Mouse (Mus musculus) layer of hippocampus, postnatal 25 days (tissue): ENCODE measurements around the gene Auh. TPM values are rescaled to one million over a fixed set of nuclear protein-coding genes. Genes with fewer than 3 reads are reported as not detected.

Experiments used
- DNase-seq, 2 experiments: peaks; one replicate each; pipeline ENCODE4 v3.0.0; 2022; ENCODE audit warnings: mixed read lengths in 2 of 2, low spot score in 1 of 2; ENCODE audit errors: extremely low spot score in 1 of 2
- total RNA-seq, 2 experiments: library from RNA; stranded (reverse); gene quantifications; 2 replicates each; pipeline ENCODE4 v1.2.3; 2021

The Auh gene
- total RNA-seq, 2 experiments from 2014 or later = 104 to 110 TPM

DNA sequence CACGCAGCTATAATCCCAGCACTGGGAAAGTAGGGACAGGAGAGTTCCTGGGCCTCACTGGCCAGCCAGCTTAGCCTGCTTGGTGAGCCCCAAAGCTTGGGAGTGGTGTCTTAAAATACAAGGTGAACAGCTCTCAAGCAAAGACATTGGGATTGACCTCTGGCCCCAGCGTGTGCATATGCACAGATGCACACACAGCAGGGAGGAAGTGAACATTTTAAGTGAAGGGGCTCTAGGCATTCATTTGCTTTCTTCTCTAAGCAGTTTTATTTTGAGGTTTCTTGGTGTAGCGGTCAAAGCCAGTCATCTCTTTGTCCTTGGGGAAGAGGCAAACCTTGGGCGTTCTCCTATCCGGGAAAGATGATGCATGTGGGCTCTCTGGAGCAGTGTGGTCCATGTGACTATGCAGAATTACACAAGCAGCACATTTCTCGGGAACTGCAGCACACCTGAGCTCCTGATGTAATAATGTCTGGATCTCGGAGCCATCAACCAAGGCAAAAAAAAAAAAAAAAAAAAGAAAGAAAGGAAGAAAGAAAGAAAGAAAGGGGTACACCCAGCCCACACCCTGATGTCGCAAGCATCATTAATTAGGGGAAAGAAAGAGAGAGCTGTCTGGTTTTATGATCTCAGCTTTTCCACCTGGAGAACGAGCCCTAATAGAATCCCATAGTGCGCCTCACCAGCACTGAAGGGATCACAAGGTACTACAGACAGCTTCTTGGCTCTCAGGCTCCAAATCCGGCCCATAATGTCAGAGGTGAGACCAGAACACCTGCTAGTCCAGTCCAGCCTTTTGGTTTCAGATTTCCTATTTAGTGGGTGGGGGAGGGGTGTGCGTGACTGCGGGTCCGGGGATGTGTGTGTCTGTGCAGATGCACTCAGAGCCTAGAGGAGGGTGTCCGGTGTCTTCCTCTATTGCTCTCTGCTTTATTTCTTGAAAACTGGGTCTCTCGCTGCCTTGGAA, 116.6 kb downstream of the Auh start:
- no peak for DNase-seq

DNA sequence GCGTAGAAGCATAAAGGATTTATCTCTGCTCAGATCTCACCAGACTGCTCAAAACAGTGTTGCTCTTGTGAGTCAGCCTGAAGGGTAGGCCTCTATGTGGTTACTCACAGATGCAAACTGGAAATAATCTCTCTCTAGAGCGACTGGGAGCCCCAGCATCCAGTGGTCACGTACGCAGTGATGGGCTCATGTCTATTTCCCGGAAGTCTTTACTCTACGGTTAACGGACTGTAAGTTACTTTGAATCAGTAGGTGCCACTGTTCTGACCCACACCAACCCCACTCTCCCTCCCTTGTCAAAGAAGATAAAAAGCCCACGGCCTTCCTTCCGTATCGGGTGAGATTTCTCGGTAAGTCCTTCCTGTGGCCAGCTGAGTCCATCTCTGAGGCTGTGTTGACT, 121.8 kb downstream of the Auh start:
- no peak for DNase-seq

DNA sequence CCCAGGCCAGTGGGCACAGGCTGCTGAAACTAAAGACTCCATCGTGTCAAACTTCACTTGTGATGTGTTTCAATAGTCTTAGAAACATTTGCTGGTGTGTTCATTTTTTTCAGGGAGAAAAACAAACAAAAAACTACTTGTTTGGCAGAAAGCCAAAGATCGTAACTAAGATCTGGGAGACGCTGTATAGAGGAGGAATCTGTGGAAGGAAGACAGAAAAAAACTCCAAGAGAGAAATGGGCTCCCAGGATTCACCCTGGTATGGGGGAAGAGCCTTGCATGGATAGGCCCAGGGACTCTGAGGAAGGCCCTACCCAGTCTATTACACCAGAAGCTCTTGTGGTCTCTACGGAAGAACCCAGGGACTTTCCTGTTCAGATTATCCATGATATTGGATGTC, 123.5 kb downstream of the Auh start:
- no peak for DNase-seq

DNA sequence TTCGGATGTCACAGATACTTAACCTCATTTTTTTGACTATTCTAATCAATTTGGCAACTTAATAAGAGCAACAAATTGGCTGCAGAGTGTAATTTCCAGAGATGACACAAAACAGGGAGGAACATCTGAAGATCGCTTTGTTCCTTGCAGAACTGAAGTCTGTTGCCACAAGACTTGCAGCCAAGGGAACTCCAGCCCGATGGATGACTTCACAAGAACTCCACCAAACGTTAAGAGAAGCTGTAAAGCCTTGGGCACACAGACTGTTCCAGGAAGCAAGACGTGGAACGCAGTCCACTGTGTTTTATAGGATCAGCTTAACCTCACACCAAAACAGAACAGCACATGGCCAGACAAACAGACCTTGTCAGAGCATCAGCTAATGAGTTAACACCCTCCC, 123.9 kb downstream of the Auh start:
- DNase-seq = no peak

DNA sequence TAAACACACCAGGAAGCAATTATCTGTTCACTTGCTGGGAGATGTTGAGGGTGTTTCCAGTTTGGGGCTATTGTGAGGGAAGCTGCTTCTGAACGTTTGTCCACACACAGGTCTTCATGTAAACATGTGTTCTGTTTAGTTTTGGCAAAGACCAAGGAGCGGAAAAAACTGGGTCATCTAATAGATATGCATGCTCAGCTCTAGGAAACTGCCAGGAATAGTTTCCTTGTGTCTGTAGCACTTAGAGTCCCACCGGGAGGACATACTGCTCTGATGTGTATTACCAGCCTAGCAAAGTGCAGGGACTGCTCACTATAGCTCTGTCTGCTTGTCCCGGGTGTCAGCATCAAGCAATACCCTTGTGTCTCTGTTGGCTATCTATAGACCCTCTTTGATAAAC, 127.0 kb downstream of the Auh start:
- no peak for DNase-seq

DNA sequence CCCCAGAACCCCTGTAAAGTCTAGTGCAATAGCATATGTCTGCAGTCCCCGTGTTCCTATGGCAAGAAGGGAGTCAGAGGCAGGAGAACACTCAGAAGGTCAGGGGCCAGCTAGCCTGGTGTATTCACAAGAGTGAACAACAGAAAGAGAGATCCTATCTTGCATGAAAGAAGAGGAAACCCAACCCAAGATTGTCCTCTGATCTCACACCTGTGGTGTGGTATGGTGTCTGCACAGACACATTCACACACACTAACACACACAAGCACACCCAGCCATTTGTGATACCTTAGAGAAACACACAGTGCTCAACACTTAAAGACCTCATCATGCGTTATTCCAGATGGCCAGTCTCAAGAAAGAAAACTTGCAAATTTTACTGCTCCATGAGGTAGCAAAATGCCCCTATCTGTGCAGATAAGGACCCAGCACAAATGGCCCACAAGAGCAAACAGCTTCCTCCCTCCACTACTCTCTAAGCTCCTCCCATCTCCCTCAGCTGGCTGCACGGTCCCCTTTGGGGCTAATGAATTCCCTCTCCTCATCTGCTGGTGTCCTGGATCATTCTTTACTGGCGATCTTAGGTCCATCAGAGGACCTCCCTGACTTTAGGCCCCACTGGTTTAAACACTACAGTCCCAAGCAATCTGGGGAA, 128.7 kb downstream of the Auh start:
- no peak for DNase-seq

DNA sequence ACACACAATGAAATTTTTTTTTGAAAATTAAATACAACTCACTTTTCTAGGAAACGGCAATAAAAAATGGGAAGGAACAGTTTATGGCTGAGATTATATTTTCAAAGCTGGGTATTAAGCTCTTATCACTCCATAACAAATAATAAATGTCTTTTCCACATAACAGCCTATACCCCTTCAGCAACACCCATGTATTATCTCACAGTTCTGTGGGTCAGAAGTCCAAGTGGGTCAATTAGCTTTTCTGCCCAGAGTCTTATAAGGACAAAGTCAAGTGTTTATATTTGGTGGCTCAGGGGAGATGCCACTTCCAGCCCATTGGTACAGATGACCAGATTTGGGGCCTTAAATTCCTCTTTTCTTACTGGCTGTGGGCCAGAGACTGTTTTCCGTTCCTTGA, 129.4 kb downstream of the Auh start:
- no peak for DNase-seq

DNA sequence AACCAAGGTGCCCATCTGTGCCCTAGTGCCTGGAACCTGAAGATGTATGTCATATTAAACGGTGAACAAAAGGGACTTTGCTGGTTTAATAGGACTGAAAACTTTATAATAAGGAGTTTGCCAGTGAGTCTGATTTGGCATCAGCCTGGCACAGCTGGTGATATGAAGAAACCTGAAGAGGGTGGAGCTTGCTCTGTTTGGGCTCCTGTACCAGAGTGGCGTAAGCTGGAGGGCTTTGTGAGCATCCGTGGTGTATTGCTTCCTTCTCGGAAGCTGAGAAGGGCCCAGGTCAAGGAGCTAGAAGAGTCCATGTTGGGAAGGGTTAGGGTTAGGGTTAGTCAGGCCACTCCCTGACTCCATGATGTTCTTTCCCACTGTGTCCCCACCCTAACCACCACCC, 135.2 kb downstream of the Auh start:
- DNase-seq = no peak

DNA sequence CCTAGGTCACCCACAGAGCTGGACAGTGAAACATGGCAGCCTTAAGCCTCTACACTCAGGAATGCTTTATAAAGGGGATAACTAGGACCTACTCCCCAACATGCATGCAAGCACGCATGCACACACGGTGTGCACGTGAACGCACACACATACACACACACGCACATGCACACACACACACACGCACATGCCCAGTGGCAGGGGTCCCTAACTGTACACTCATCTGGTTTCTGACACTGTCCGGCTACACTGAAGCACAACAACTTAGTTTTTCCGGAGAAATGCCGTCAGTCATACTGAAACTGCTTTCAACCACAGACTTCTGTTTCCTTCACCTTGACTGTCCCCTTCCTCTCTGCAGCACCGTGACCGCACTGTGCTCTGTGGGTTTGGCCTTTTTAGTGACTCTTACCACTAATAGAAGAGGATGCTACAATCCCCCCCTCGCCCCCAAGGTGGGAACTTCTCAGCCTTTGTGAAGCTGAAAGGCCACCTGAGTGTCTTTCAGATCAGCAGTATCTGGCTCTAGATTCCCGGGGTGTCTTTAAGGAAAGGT, 136.0 kb downstream of the Auh start:
- no peak for DNase-seq

DNA sequence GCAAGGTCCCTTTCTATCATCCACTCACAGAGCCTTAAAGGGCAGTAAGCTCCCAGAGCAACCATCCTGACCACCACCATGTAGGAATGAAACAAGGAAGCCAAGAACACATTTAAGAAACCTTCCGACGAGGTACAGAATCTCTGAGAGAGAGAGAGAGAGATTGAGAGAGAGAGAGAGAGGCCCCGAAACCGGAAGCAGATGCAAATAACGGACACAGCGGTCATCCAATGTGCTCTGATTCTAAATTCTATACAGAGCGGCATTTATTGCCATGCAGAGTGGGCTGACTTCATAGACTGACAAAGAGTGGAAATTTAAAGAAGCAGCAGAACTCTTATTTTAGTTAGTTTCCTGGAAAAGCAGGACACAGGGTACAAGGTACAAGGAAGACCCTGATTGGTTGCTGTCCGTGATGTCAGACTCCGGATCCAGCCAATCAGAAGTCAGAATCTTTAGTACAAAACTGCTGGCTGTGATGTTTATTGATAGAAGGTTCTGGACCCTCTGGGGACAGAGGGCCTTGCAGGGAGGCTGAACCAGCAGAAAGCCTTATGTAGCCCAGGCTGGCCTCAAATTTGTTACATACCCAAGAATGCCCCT, 137.1 kb downstream of the Auh start:
- DNase-seq = no peak

DNA sequence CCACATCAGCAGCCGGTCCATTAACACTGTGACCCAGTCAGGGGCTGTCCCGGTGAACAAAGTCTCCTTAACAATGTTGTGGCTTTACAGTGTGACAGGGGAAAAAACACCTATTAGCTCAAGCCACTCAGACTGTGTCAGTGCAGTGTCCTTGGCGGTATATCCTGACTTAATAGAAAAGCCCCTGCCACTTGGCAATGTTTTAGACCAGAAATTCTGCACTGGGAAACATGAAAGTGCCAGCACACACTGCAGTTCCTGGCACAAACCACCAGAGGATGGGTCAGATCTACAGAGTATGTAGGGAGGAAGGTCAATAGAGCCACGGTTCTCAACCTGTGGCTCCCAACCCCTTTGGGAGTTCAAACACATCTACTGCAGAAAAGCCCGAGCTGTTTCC, 138.6 kb downstream of the Auh start:
- no peak for DNase-seq

Other genes starting within 250 kb of the Auh start
- 10 to 100 TPM; 12.5 to 15.1 TPM for gene Nfil3, start 51.4 kb upstream of the Auh start, total RNA-seq